Mouse (Mus musculus) heart, postnatal 14 days (tissue): ENCODE data around the gene Pacs1. TPM values are rescaled to one million over a fixed set of nuclear protein-coding genes. Genes with fewer than 3 reads are reported as not detected.

ENCODE experiments used
- microRNA-seq, 2 experiments: library from miRNA; unstranded; fragments of <30 nt; microRNA quantifications; one replicate each; pipeline ENCODE4 v1.2.0; 2021 to 2022
- total RNA-seq, 2 experiments: library from RNA; stranded (reverse); gene quantifications; 2 replicates each; pipeline ENCODE4 v1.2.3; 2021

Gene Pacs1
- total RNA-seq, 2 experiments from 2014 or later: 21.5 to 22.1 TPM

Small RNA genes within 50 kb of the gene (microRNA-seq; reads per million reads assigned to microRNA genes)
- gene Gm27468: 0 reads per million in 2 experiments

Other genes with a start within 250 kb of the Pacs1 start
- 10 to 100 TPM; 15.2 to 15.3 TPM for gene Slc29a2, start 249.3 kb downstream of the Pacs1 start, total RNA-seq
- 10 to 100 TPM; 40.8 to 44.4 TPM for gene B4gat1, start 234.3 kb downstream of the Pacs1 start, total RNA-seq
- gene AC124502.3, start 234.2 kb downstream of the Pacs1 start, total RNA-seq: 1 to 10 TPM in 1 of 2 experiments, under 1 TPM in 1; 0.98 to 1.8 TPM
- gene Brms1, start 231.8 kb downstream of the Pacs1 start, total RNA-seq: 10 to 100 TPM; 12.9 to 14.8 TPM
- gene Rin1, start 222.6 kb downstream of the Pacs1 start, total RNA-seq: 1 to 10 TPM; 1.8 TPM
- gene Cd248, start 205.0 kb downstream of the Pacs1 start, total RNA-seq: 10 to 100 TPM; 21.3 to 23.9 TPM
- gene Tmem151a, start 187.6 kb downstream of the Pacs1 start, total RNA-seq: 1 to 10 TPM; 2.7 to 2.8 TPM
- gene Yif1a, start 184.6 kb downstream of the Pacs1 start, total RNA-seq: 10 to 100 TPM; 70.4 to 70.8 TPM
- under 1 TPM in 1 of 2 experiments, not detected in 1; 0.63 TPM for gene Cnih2, start 174.6 kb downstream of the Pacs1 start, total RNA-seq
- 100 to 1,000 TPM; 187 to 192 TPM for gene Rab1b, start 166.0 kb downstream of the Pacs1 start, total RNA-seq
- 10 to 100 TPM; 41.3 to 44.8 TPM for gene Klc2, start 154.6 kb downstream of the Pacs1 start, total RNA-seq
- gene Sf3b2, start 22.3 kb upstream of the Pacs1 start, total RNA-seq: 100 to 1,000 TPM; 109 to 116 TPM
- 10 to 100 TPM; 20.0 to 23.8 TPM for gene Gal3st3, start 25.2 kb upstream of the Pacs1 start, total RNA-seq
- not detected for gene Catsper1, start 62.6 kb upstream of the Pacs1 start, total RNA-seq
- 1 to 10 TPM; 4.6 to 4.9 TPM for gene Cst6, start 76.5 kb upstream of the Pacs1 start, total RNA-seq
- 10 to 100 TPM; 21.5 to 22.6 TPM for gene Eif1ad, start 93.6 kb upstream of the Pacs1 start, total RNA-seq
- 100 to 1,000 TPM; 115 to 145 TPM for gene Banf1, start 94.0 kb upstream of the Pacs1 start, total RNA-seq
- 10 to 100 TPM; 47.5 to 49.5 TPM for gene Sart1, start 115.6 kb upstream of the Pacs1 start, total RNA-seq
- gene Tsga10ip, start 129.4 kb upstream of the Pacs1 start, total RNA-seq: under 1 TPM; 0.31 to 0.90 TPM
- 100 to 1,000 TPM; 252 to 264 TPM for gene Drap1, start 151.9 kb upstream of the Pacs1 start, total RNA-seq
- 10 to 100 TPM; 39.9 to 41.9 TPM for gene AI837181, start 152.0 kb upstream of the Pacs1 start, total RNA-seq
- gene Fosl1, start 174.4 kb upstream of the Pacs1 start, total RNA-seq: not detected
- 10 to 100 TPM in 1 of 2 experiments, 1 to 10 TPM in 1; 10.0 to 11.2 TPM for gene Ccdc85b, start 184.8 kb upstream of the Pacs1 start, total RNA-seq
- 10 to 100 TPM; 55.7 to 63.2 TPM for gene Fibp, start 187.5 kb upstream of the Pacs1 start, total RNA-seq
- under 1 TPM in 1 of 2 experiments, not detected in 1; 0.71 TPM for gene Ctsw, start 195.4 kb upstream of the Pacs1 start, total RNA-seq
- gene Efemp2, start 200.8 kb upstream of the Pacs1 start, total RNA-seq: 10 to 100 TPM; 17.9 to 18.3 TPM
- 10 to 100 TPM; 22.2 to 24.9 TPM for gene Mus81, start 215.3 kb upstream of the Pacs1 start, total RNA-seq
- 100 to 1,000 TPM; 274 to 350 TPM for gene Cfl1, start 217.3 kb upstream of the Pacs1 start, total RNA-seq
- 1 to 10 TPM in 1 of 2 experiments, under 1 TPM in 1; 0.93 to 1.2 TPM for gene 1700020D05Rik, start 230.7 kb upstream of the Pacs1 start, total RNA-seq
- 1 to 10 TPM; 6.6 to 8.5 TPM for gene Snx32, start 237.4 kb upstream of the Pacs1 start, total RNA-seq